Mouse (Mus musculus): ENCODE measurements around the gene Mars. TPM values are rescaled to one million over a fixed set of nuclear protein-coding genes. Genes with fewer than 3 reads are reported as not detected.
"Not testable (repeated sequence)": the region's sequence is repeated elsewhere in the genome, so short reads cannot be mapped to it uniquely, and the experiment has no call there.

Gene Mars
- total and polyA plus RNA-seq, 3 experiments: 147 to 195 TPM; not detected in 1

DNA sequence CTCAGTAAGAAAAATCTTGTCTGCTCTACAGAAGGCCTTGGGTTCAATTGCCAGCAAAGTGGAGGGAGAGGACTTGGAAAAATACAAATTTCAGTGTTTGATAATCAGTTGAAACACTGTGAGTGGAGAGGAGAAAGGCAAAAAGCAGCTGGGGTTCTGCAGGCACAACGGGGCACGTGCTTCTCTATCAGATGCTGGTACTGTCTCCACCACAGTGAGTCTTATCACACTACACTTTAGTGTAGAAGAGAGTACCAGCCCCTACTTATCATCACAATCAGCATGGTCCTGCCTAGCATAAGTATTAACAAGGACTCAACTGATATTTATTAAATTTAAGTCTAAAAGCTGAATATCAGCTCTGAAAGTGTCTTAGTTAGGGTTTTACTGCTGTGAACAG lies 5.7 kb upstream of the Mars start (continued):
- no peak for TF ChIP-seq ZNF384 (IDR thresholded peaks at IDR 0.05; ENCODE audit: low read depth, low read length)
- TF ChIP-seq HCFC1 (IDR thresholded peaks at IDR 0.05; ENCODE audit: low read depth, low read length): no peak
- no peak for TF ChIP-seq NRF1 (IDR thresholded peaks at IDR 0.05; ENCODE audit: insufficient read depth, low read depth, low read length, poor library complexity, severe bottlenecking)
- peak; percentile 98 for TF ChIP-seq MAX (IDR thresholded peaks at IDR 0.05; ENCODE audit: low read length)
- TF ChIP-seq KAT2A (conservative IDR thresholded peaks at IDR 0.05; ENCODE audit: low read depth, low read length): no peak

GRCm38 (mm10) chr10:127314950-127315349 lies 3.4 kb upstream of the Mars start:
- H3K4me3 ChIP-seq (ENCODE audit: control insufficient read depth in 1 of 2, insufficient read depth in 1 of 2, low read depth in 2 of 2, low read length in 2 of 2); H3K27me3 ChIP-seq (ENCODE audit: control insufficient read depth in 1 of 2, insufficient read depth in 2 of 2, low read length in 2 of 2); H3K9me3 ChIP-seq (replicated peaks; ENCODE audit: insufficient read depth, low read length); H3K27ac ChIP-seq (ENCODE audit: control insufficient read depth, low read depth, low read length); H3K9ac ChIP-seq (ENCODE audit: control insufficient read depth, low read depth, low read length, poor library complexity, severe bottlenecking): not testable (repeated sequence)
- peaks cover 0 to 22% of the 10 kb centered on the region in 2 experiments; a peak in 2 of 4 replicates for H3K36me3 ChIP-seq (ENCODE audit: control insufficient read depth in 1 of 2, insufficient read depth in 2 of 2, low read length in 2 of 2)
- peaks cover 9 to 30% of the 10 kb centered on the region in 2 experiments for H3K4me1 ChIP-seq (ENCODE audit: control insufficient read depth in 1 of 2, insufficient read depth in 2 of 2, low read length in 2 of 2)
- TF ChIP-seq MAX (IDR thresholded peaks at IDR 0.05; ENCODE audit: low read length) (0 out of 2 replicates have a peak, but pooled peaks have one; percentile 17), TBP (IDR thresholded peaks at IDR 0.05; ENCODE audit: low read depth, low read length) (peak; percentile 71), CTCF (IDR thresholded peaks at IDR 0.05 in 2 of 3, conservative IDR thresholded peaks at IDR 0.05 in 1 of 3; ENCODE audit: control insufficient read depth in 1 of 3, insufficient read depth in 1 of 3, low read depth in 2 of 3, low read length in 3 of 3, poor library complexity in 1 of 3, severe bottlenecking in 1 of 3) (peak in 1 of 3 experiments; percentile 35; a peak in 1 of 6 replicates)
- DNase-seq (ENCODE audit: low read depth, low spot score): peak; percentile 46
- H3K79me2 ChIP-seq (ENCODE audit: control insufficient read depth, insufficient read depth, low read length, poor library complexity): peaks cover 18% of the 10 kb centered on the region

- peaks cover 3 to 25% of the 10 kb centered on the region in 2 experiments; a peak in 3 of 4 replicates for H3K36me3 ChIP-seq (ENCODE audit: control insufficient read depth in 1 of 2, insufficient read depth in 2 of 2, low read length in 2 of 2)
- not testable (repeated sequence) for H3K9me3 ChIP-seq (replicated peaks; ENCODE audit: insufficient read depth, low read length); H3K27ac ChIP-seq (ENCODE audit: control insufficient read depth, low read depth, low read length); H3K27me3 ChIP-seq (ENCODE audit: control insufficient read depth in 1 of 2, insufficient read depth in 2 of 2, low read length in 2 of 2); H3K9ac ChIP-seq (ENCODE audit: control insufficient read depth, low read depth, low read length, poor library complexity, severe bottlenecking); H3K4me3 ChIP-seq (ENCODE audit: control insufficient read depth in 1 of 2, insufficient read depth in 1 of 2, low read depth in 2 of 2, low read length in 2 of 2); DNase-seq (ENCODE audit: low read depth, low spot score)
- peaks cover 23% of the 10 kb centered on the region for H3K79me2 ChIP-seq (ENCODE audit: control insufficient read depth, insufficient read depth, low read length, poor library complexity)
- peaks cover 6 to 30% of the 10 kb centered on the region in 2 experiments for H3K4me1 ChIP-seq (ENCODE audit: control insufficient read depth in 1 of 2, insufficient read depth in 2 of 2, low read length in 2 of 2)
Observed at GRCm38 (mm10) chr10:127313516-127313915, 1.9 kb upstream of the Mars start.

DNA sequence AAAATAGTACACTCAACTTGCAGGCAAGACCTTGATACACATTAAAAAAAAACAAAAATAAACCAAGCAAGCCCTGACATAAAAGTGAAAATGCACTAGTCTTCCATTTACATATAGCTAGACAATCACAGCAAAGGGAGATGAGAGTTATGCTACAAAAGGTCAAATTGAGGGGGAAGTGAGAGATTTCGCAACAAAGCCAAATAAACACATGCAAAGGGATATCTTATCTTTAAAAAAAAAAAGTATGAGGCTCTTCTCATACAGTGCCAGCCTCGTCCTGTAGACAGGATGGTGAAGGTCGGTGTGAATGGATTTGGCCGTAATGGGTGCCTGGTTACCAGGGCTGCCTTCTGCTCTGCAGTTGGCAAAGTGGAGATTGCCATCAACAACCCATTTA lies 1.3 kb upstream of the Mars start:
- no peak overlapping the region for H3K4me3 ChIP-seq (ENCODE audit: control insufficient read depth in 1 of 2, insufficient read depth in 1 of 2, low read depth in 2 of 2, low read length in 2 of 2)
- peaks cover 28% of the 10 kb centered on the region for H3K79me2 ChIP-seq (ENCODE audit: control insufficient read depth, insufficient read depth, low read length, poor library complexity)
- no peaks in the 10 kb centered on the region for H3K9me3 ChIP-seq (replicated peaks; ENCODE audit: insufficient read depth, low read length)
- H3K27ac ChIP-seq (ENCODE audit: control insufficient read depth, low read depth, low read length): no peak overlapping the region; the same call in 1 of the 2 replicates
- H3K27me3 ChIP-seq (ENCODE audit: control insufficient read depth in 1 of 2, insufficient read depth in 2 of 2, low read length in 2 of 2): no peaks in the 10 kb centered on the region
- peak overlapping the region; percentile 40 for H3K9ac ChIP-seq (ENCODE audit: control insufficient read depth, low read depth, low read length, poor library complexity, severe bottlenecking)
- DNase-seq (ENCODE audit: low read depth, low spot score): no peak
- peaks cover 3 to 24% of the 10 kb centered on the region in 2 experiments; a peak in 3 of 4 replicates for H3K36me3 ChIP-seq (ENCODE audit: control insufficient read depth in 1 of 2, insufficient read depth in 2 of 2, low read length in 2 of 2)
- peaks cover 5 to 29% of the 10 kb centered on the region in 2 experiments for H3K4me1 ChIP-seq (ENCODE audit: control insufficient read depth in 1 of 2, insufficient read depth in 2 of 2, low read length in 2 of 2)
- TF ChIP-seq HCFC1 (IDR thresholded peaks at IDR 0.05; ENCODE audit: low read depth, low read length): no peak
- TF ChIP-seq ELF1 (IDR thresholded peaks at IDR 0.05; ENCODE audit: low read depth, low read length): no peak
- no peak for TF ChIP-seq CHD2 (IDR thresholded peaks at IDR 0.05; ENCODE audit: low read length)
- TF ChIP-seq CTCF (IDR thresholded peaks at IDR 0.05 in 2 of 3, conservative IDR thresholded peaks at IDR 0.05 in 1 of 3; ENCODE audit: control insufficient read depth in 1 of 3, insufficient read depth in 1 of 3, low read depth in 2 of 3, low read length in 3 of 3, poor library complexity in 1 of 3, severe bottlenecking in 1 of 3): no peak
- no peak for TF ChIP-seq MAFK (IDR thresholded peaks at IDR 0.05; ENCODE audit: borderline replicate concordance, low read depth, low read length)
- no peak; the same call in 1 of the 2 replicates for TF ChIP-seq GATA1 (IDR thresholded peaks at IDR 0.05; ENCODE audit: low read depth, low read length)
- no peak for TF ChIP-seq E2F4 (IDR thresholded peaks at IDR 0.05; ENCODE audit: borderline replicate concordance, low read depth, low read length)
- TF ChIP-seq ZKSCAN1 (IDR thresholded peaks at IDR 0.05; ENCODE audit: low read depth, low read length): no peak
- 0 out of 2 replicates have a peak, but pooled peaks have one; percentile 8 for TF ChIP-seq MAX (IDR thresholded peaks at IDR 0.05; ENCODE audit: low read length)
- no peak for TF ChIP-seq SIN3A (IDR thresholded peaks at IDR 0.05; ENCODE audit: low read length)
- TF ChIP-seq TCF12 (IDR thresholded peaks at IDR 0.05; ENCODE audit: low read depth, low read length): no peak
- no peak for TF ChIP-seq NRF1 (IDR thresholded peaks at IDR 0.05; ENCODE audit: insufficient read depth, low read depth, low read length, poor library complexity, severe bottlenecking)
- TF ChIP-seq KAT2A (conservative IDR thresholded peaks at IDR 0.05; ENCODE audit: low read depth, low read length): no peak
- TF ChIP-seq TBP (IDR thresholded peaks at IDR 0.05; ENCODE audit: low read depth, low read length): no peak
- no peak; the same call in 1 of the 2 replicates for TF ChIP-seq MYC (IDR thresholded peaks at IDR 0.05; ENCODE audit: low read depth, low read length)
- no peak for TF ChIP-seq MEF2A (IDR thresholded peaks at IDR 0.05; ENCODE audit: extremely low read depth, insufficient replicate concordance, low read depth, low read length, poor library complexity, severe bottlenecking)
- peak; percentile 88 for TF ChIP-seq RCOR1 (IDR thresholded peaks at IDR 0.05; ENCODE audit: low read depth, low read length)
- TF ChIP-seq MXI1 (IDR thresholded peaks at IDR 0.05; ENCODE audit: low read depth, low read length): no peak
- peak; percentile 64 for TF ChIP-seq ZNF384 (IDR thresholded peaks at IDR 0.05; ENCODE audit: low read depth, low read length)
- TF ChIP-seq RAD21 (IDR thresholded peaks at IDR 0.05; ENCODE audit: low read depth, low read length): no peak
- TF ChIP-seq POLR2A (IDR thresholded peaks at IDR 0.05; ENCODE audit: control insufficient read depth in 1 of 2, insufficient read depth in 1 of 2, low read depth in 1 of 2, low read length in 2 of 2, poor library complexity in 1 of 2): no peak
